Comparison of ENCODE assay signal across 14 mouse cellular contexts in the genomic region with DNA sequence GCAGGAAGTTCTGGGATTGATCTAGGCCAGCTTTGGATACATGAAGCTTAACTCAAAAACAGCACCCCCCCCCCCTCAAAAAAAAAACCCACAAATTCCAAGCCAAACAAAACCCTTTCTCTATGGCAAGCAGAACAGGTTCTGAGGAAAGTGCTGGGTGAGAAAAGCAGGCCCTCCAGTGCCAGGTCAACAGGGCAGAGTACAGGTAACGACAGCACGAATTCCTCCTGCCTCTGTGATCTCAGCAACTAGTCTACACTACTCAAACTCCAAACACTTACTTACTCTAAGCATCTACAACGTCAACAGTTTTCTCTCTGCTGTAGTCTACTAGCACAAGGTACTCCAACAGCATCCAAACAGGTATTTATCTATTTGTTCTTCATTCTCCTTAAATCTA. TPM values are rescaled to one million over a fixed set of nuclear protein-coding genes. Genes with fewer than 3 reads are reported as not detected.
"Had no signal": no experiment of that assay in that cellular context is flagged by ENCODE, and none has a peak within 500 bp of the region (broad histone marks: within the 10 kb centered on the region; RNA-seq: fewer than 3 reads in every experiment).

No protein-coding gene starts in this region.

- H3K4me2 ChIP-seq: hindbrain, embryonic 13.5 days; liver, embryonic 13.5 days; midbrain, embryonic 13.5 days; neural tube, embryonic 15.5 days had no signal

- H3K27ac ChIP-seq: hindbrain, embryonic 13.5 days; hindbrain, postnatal 0 days; left cerebral cortex, adult 2 months; limb, embryonic 10.5 days; liver, embryonic 13.5 days; midbrain, embryonic 13.5 days; neural tube, embryonic 15.5 days had no signal

- H3K9ac ChIP-seq: hindbrain, embryonic 13.5 days; liver, embryonic 13.5 days; liver, postnatal 0 days; midbrain, embryonic 13.5 days; neural tube, embryonic 15.5 days had no signal

- ATAC-seq: hindbrain, postnatal 0 days; liver, postnatal 0 days; midbrain, embryonic 13.5 days had no signal

- H3K36me3 ChIP-seq: hindbrain, embryonic 13.5 days; midbrain, embryonic 13.5 days; neural tube, embryonic 15.5 days had no signal

- H3K4me3 ChIP-seq: hindbrain, embryonic 13.5 days; left cerebral cortex, adult 2 months; limb, embryonic 10.5 days; liver, embryonic 13.5 days; midbrain, embryonic 13.5 days; neural tube, embryonic 15.5 days had no signal

- H3K9me3 ChIP-seq: hindbrain, embryonic 13.5 days; limb, embryonic 10.5 days; liver, embryonic 13.5 days; midbrain, embryonic 13.5 days; neural tube, embryonic 15.5 days had no signal

- DNase-seq: kidney, postnatal 4 days; liver, embryonic 13.5 days; liver, postnatal 0 days; lung, postnatal 10 days; right cerebral cortex, adult 18-20 months; right cerebral cortex, postnatal 25 days; thymus, adult 2 months; thymus, postnatal 25 days had no signal

- H3K27me3 ChIP-seq: hindbrain, embryonic 13.5 days; liver, embryonic 13.5 days; midbrain, embryonic 13.5 days; neural tube, embryonic 15.5 days had no signal

RNA-seq across cellular contexts. Expression of gene Kcnmb4, which starts 58.9 kb away (rescaled TPM):
- polyA plus RNA-seq: liver, postnatal 0 days had no signal
